13 mouse cellular contexts compared by ENCODE assay signal in genomic region chr9:102645119-102645695, GRCm38 (mm10). TPM values are rescaled to one million over a fixed set of nuclear protein-coding genes. Genes with fewer than 3 reads are reported as not detected.
DNase-seq lines count a peak whose midpoint lies in the region; ATAC-seq and TF ChIP-seq lines count a peak whose summit lies in the region.
"Had no signal": no experiment of that assay in that cellular context is flagged by ENCODE, and none has a peak within 500 bp of the region (broad histone marks: within the 10 kb centered on the region; RNA-seq: fewer than 3 reads in every experiment).

No protein-coding gene starts in this region.

- no peak overlapping the region for H3K4me3 ChIP-seq in hindbrain, embryonic 12.5 days
- no peak overlapping the region for H3K4me3 ChIP-seq in hindbrain, postnatal 0 days (ENCODE audit: low read length)
- no peak overlapping the region for H3K4me3 ChIP-seq in midbrain, embryonic 10.5 days
- H3K4me3 ChIP-seq in midbrain, embryonic 15.5 days = no peak overlapping the region
- H3K4me3 ChIP-seq in intestine, embryonic 15.5 days (replicated peaks) = no peak overlapping the region
- H3K4me3 ChIP-seq: layer of hippocampus, adult 2 months had no signal

- TF ChIP-seq CTCF in hindbrain, postnatal 0 days (IDR thresholded peaks at IDR 0.05; ENCODE audit: low read depth) = no peak

- peaks cover 41% of the 10 kb centered on the region for H3K4me1 ChIP-seq in hindbrain, embryonic 12.5 days
- H3K4me1 ChIP-seq in hindbrain, postnatal 0 days (ENCODE audit: insufficient read depth, low read length) = peaks cover 18% of the 10 kb centered on the region
- peaks cover 49% of the 10 kb centered on the region for H3K4me1 ChIP-seq in midbrain, embryonic 10.5 days
- peaks cover 31% of the 10 kb centered on the region for H3K4me1 ChIP-seq in midbrain, embryonic 15.5 days
- peaks cover 21% of the 10 kb centered on the region for H3K4me1 ChIP-seq in intestine, embryonic 15.5 days (replicated peaks)

- ATAC-seq in hindbrain, embryonic 12.5 days (ENCODE audit: low FRiP score) = no peak
- no peak for ATAC-seq in hindbrain, postnatal 0 days
- ATAC-seq in midbrain, embryonic 15.5 days (replicated peaks) = no peak
- ATAC-seq in intestine, embryonic 15.5 days = no peak
- ATAC-seq in inflammation-experienced regulatory T-cells, adult 6 months = no peak
- ATAC-seq: hindbrain, embryonic 16.5 days had no signal

- H3K4me2 ChIP-seq in hindbrain, embryonic 12.5 days (replicated peaks) = no peak overlapping the region
- no peak overlapping the region for H3K4me2 ChIP-seq in hindbrain, postnatal 0 days (ENCODE audit: low read depth, low read length)
- H3K4me2 ChIP-seq in midbrain, embryonic 15.5 days = no peak overlapping the region
- H3K4me2 ChIP-seq in intestine, embryonic 15.5 days (replicated peaks) = no peak overlapping the region

- no peaks in the 10 kb centered on the region for H3K27me3 ChIP-seq in hindbrain, embryonic 12.5 days
- no peaks in the 10 kb centered on the region for H3K27me3 ChIP-seq in hindbrain, postnatal 0 days (ENCODE audit: insufficient read depth, low read length)
- H3K27me3 ChIP-seq in midbrain, embryonic 10.5 days (ENCODE audit: low read depth, poor library complexity, severe bottlenecking) = no peaks in the 10 kb centered on the region
- H3K27me3 ChIP-seq in midbrain, embryonic 15.5 days (replicated peaks) = no peaks in the 10 kb centered on the region
- H3K27me3 ChIP-seq in intestine, embryonic 15.5 days (replicated peaks) = no peaks in the 10 kb centered on the region

- peak overlapping the region; percentile 82 for H3K27ac ChIP-seq in hindbrain, embryonic 12.5 days
- no peak overlapping the region for H3K27ac ChIP-seq in hindbrain, postnatal 0 days
- H3K27ac ChIP-seq in midbrain, embryonic 10.5 days (replicated peaks) = peak overlapping the region; percentile 79
- no peak overlapping the region for H3K27ac ChIP-seq in midbrain, embryonic 15.5 days
- peak overlapping the region; percentile 93; the same call in 1 of the 2 replicates for H3K27ac ChIP-seq in intestine, embryonic 15.5 days
- H3K27ac ChIP-seq: layer of hippocampus, adult 2 months had no signal

- H3K9ac ChIP-seq in hindbrain, embryonic 12.5 days = no peak overlapping the region
- no peak overlapping the region for H3K9ac ChIP-seq in hindbrain, postnatal 0 days (replicated peaks; ENCODE audit: low read length)
- no peak overlapping the region for H3K9ac ChIP-seq in midbrain, embryonic 15.5 days
- no peak overlapping the region for H3K9ac ChIP-seq in intestine, embryonic 15.5 days

- no peaks in the 10 kb centered on the region for H3K36me3 ChIP-seq in hindbrain, embryonic 12.5 days
- H3K36me3 ChIP-seq in hindbrain, postnatal 0 days (ENCODE audit: insufficient read depth, low read length) = no peaks in the 10 kb centered on the region
- no peaks in the 10 kb centered on the region for H3K36me3 ChIP-seq in midbrain, embryonic 10.5 days
- H3K36me3 ChIP-seq in midbrain, embryonic 15.5 days (replicated peaks) = no peaks in the 10 kb centered on the region
- no peaks in the 10 kb centered on the region for H3K36me3 ChIP-seq in intestine, embryonic 15.5 days

- no peaks in the 10 kb centered on the region for H3K9me3 ChIP-seq in hindbrain, embryonic 12.5 days (replicated peaks)
- no peaks in the 10 kb centered on the region for H3K9me3 ChIP-seq in hindbrain, postnatal 0 days (ENCODE audit: low read length)
- H3K9me3 ChIP-seq in midbrain, embryonic 10.5 days (replicated peaks) = no peaks in the 10 kb centered on the region
- H3K9me3 ChIP-seq in midbrain, embryonic 15.5 days = no peaks in the 10 kb centered on the region
- no peaks in the 10 kb centered on the region for H3K9me3 ChIP-seq in intestine, embryonic 15.5 days

- DNase-seq in hindbrain, postnatal 0 days (ENCODE audit: low spot score) = no peak
- DNase-seq in midbrain, embryonic 10.5 days (ENCODE audit: low spot score) = no peak
- DNase-seq in left cerebral cortex, adult 8-10 months (ENCODE audit: low spot score in 2 of 2) = no peak
- DNase-seq: adrenal gland, postnatal 36 days; embryo, embryonic 11 days; heart, adult 11 months; right cerebral cortex, postnatal 25 days had no signal

- WGBS in hindbrain, embryonic 12.5 days = 55% methylated on average over 3 of the region's 3 CpGs
- WGBS in hindbrain, postnatal 0 days = 83% methylated on average over 3 of the region's 3 CpGs
- 67% methylated on average over 3 of the region's 3 CpGs for WGBS in midbrain, embryonic 10.5 days
- 71% methylated on average over 3 of the region's 3 CpGs for WGBS in midbrain, embryonic 15.5 days
- 64% methylated on average over 3 of the region's 3 CpGs for WGBS in intestine, embryonic 15.5 days

RNA-seq across cellular contexts. Expression of gene Cep63, which starts 18.9 kb away (rescaled TPM):
- 53.3 and 56.9 TPM in 2 replicates for polyA plus RNA-seq in hindbrain, embryonic 12.5 days (2016; fragmentation: Nextera tagmentation; extraction: Ambion mirVana)
- 6.0 and 15.3 TPM in 2 replicates for total RNA-seq in hindbrain, postnatal 0 days (2014; rRNA removed)
- polyA plus RNA-seq in hindbrain, postnatal 0 days (2015; fragmentation: Nextera tagmentation; extraction: Ambion mirVana) = 33.7 and 37.7 TPM in 2 replicates
- 54.1 and 65.9 TPM in 2 replicates for polyA plus RNA-seq in midbrain, embryonic 10.5 days (2016; fragmentation: Nextera tagmentation; extraction: Ambion mirVana)
- 38.9 and 42.2 TPM in 2 replicates for polyA plus RNA-seq in midbrain, embryonic 15.5 days (2015; fragmentation: Nextera tagmentation; extraction: Ambion mirVana)
- polyA plus RNA-seq in intestine, embryonic 15.5 days (2015; fragmentation: Nextera tagmentation; extraction: Ambion mirVana) = 42.0 and 47.7 TPM in 2 replicates
- total RNA-seq in left cerebral cortex, adult 8-10 months (2022) = 10 to 100 TPM; 29.6 to 40.8 (median 32.6) TPM
- polyA plus RNA-seq in inflammation-experienced regulatory T-cells, adult 6 months (2017; shearing (Covaris generic)) = 10 to 100 TPM; 38.9 to 61.0 (median 49.9) TPM

RNA-seq across cellular contexts. Expression of gene Anapc13, which starts 19.1 kb away (rescaled TPM):
- polyA plus RNA-seq in hindbrain, embryonic 12.5 days (2016; fragmentation: Nextera tagmentation; extraction: Ambion mirVana) = 171 and 172 TPM in 2 replicates
- total RNA-seq in hindbrain, postnatal 0 days (2014; rRNA removed) = 14.3 and 22.0 TPM in 2 replicates
- polyA plus RNA-seq in hindbrain, postnatal 0 days (2015; fragmentation: Nextera tagmentation; extraction: Ambion mirVana) = 170 and 191 TPM in 2 replicates
- polyA plus RNA-seq in midbrain, embryonic 10.5 days (2016; fragmentation: Nextera tagmentation; extraction: Ambion mirVana) = 172 and 188 TPM in 2 replicates
- 135 and 137 TPM in 2 replicates for polyA plus RNA-seq in midbrain, embryonic 15.5 days (2015; fragmentation: Nextera tagmentation; extraction: Ambion mirVana)
- 194 and 206 TPM in 2 replicates for polyA plus RNA-seq in intestine, embryonic 15.5 days (2015; fragmentation: Nextera tagmentation; extraction: Ambion mirVana)
- 100 to 1,000 TPM; 113 to 133 (median 120) TPM for total RNA-seq in left cerebral cortex, adult 8-10 months (2022)
- polyA plus RNA-seq in inflammation-experienced regulatory T-cells, adult 6 months (2017; shearing (Covaris generic)) = 100 to 1,000 TPM; 106 to 147 (median 129) TPM

Comparison
In these comparisons a context has a peak if more than half of its experiments do, and no peak if none do; other contexts are left out.
1. H3K27ac ChIP-seq: peak in hindbrain, embryonic 12.5 days (single experiment), midbrain, embryonic 10.5 days (single experiment) and intestine, embryonic 15.5 days (single experiment); none in hindbrain, postnatal 0 days (single experiment) and midbrain, embryonic 15.5 days (single experiment).